Mouse (Mus musculus) embryonic fibroblast, embryonic 13.5 days (primary cell): ENCODE measurements at regions not wholly inside any gene's neighbourhood (a gene's known extent, or its start where the extent isn't known, plus 50 kb on each side); places are given as distances from the start of the nearest gene placed in this dataset.

Source experiments
- CTCF ChIP-seq: IDR thresholded peaks from 2 replicates; pipeline ENCODE4 v1.5.1; 2011; ENCODE audit warnings: mild to moderate bottlenecking, control low read depth, low read length, moderate library complexity, borderline replicate concordance; ENCODE audit not compliant: insufficient read depth
- POLR2A ChIP-seq: IDR thresholded peaks from 2 replicates; pipeline ENCODE4 v1.6.1; 2011; ENCODE audit warnings: low read depth, mild to moderate bottlenecking, control low read depth, low read length, moderate library complexity

- no peak for TF ChIP-seq CTCF
- no peak for TF ChIP-seq POLR2A
Observed at GRCm38 (mm10) chr13:70033249-70033648, 231.1 kb downstream of the Med10 start.
